Mouse (Mus musculus) forebrain, embryonic 14.5 days (tissue): ENCODE results near the gene Tmem19. TPM values are rescaled to one million over a fixed set of nuclear protein-coding genes. Genes with fewer than 3 reads are reported as not detected.
"Not testable (repeated sequence)": the region's sequence is repeated elsewhere in the genome, so short reads cannot be mapped to it uniquely, and the experiment has no call there.

Experiments used
- ATAC-seq: fragments of 200-750 bp; cut with Nextera tagmentation; 2 replicates; pipeline ENCODE4 v1.8.0; 2017; ENCODE audit warnings: mild to moderate bottlenecking, moderate library complexity
- DNase-seq: peaks from one replicate; pipeline ENCODE4 v3.0.0-alpha.2; 2015; ENCODE audit warnings: low spot score
- H3K27ac ChIP-seq: fragments of 300-500 bp; sonication (generic); 2 replicates; pipeline ENCODE4 v1.5.1; 2014; ENCODE audit warnings: low read depth, mild to moderate bottlenecking, control low read depth, low read length, moderate library complexity
- H3K27me3 ChIP-seq: fragments of 300-500 bp; sonication (generic); replicated peaks from 2 replicates; pipeline ENCODE4 v1.6.1; 2014; ENCODE audit warnings: low read length, control low read depth, mixed read lengths; ENCODE audit not compliant: control insufficient read depth, insufficient read depth
- H3K36me3 ChIP-seq: fragments of 300-500 bp; sonication (generic); 2 replicates; pipeline ENCODE4 v1.6.1; 2014; ENCODE audit warnings: low read length, control low read depth; ENCODE audit not compliant: control insufficient read depth, insufficient read depth
- H3K4me1 ChIP-seq: fragments of 300-500 bp; sonication (generic); 2 replicates; pipeline ENCODE4 v1.6.1; 2014; ENCODE audit warnings: antibody characterized with exemption, low read length, control low read depth; ENCODE audit not compliant: control insufficient read depth, insufficient read depth
- H3K4me2 ChIP-seq: fragments of 300-500 bp; sonication (generic); 2 replicates; pipeline ENCODE4 v1.6.1; 2014; ENCODE audit warnings: mild to moderate bottlenecking, control low read depth, low read length
- H3K4me3 ChIP-seq: fragments of 300-500 bp; sonication (generic); 2 replicates; pipeline ENCODE4 v1.5.1; 2014; ENCODE audit warnings: low read depth, low read length, control low read depth
- H3K9ac ChIP-seq: fragments of 300-500 bp; sonication (generic); 2 replicates; pipeline ENCODE4 v1.6.1; 2014; ENCODE audit warnings: mild to moderate bottlenecking, low read length, control low read depth, moderate library complexity
- H3K9me3 ChIP-seq: fragments of 300-500 bp; sonication (generic); replicated peaks from 2 replicates; pipeline ENCODE4 v1.6.1; 2016; ENCODE audit warnings: low read length, control low read depth, mixed read lengths; ENCODE audit not compliant: control insufficient read depth
- whole genome bisulfite sequencing: fragments of 180-500 bp; shearing (Covaris S2); extraction: QIAGEN DNeasy Blood & Tissue Kit; methylation state at CpG from one replicate; pipeline ENCODE4 v1.1.7; 2014; 5-methylcytosine and 5-hydroxymethylcytosine counted together
- polyA plus RNA-seq: library from polyadenylated mRNA; unstranded; fragments of >200 nt; fragmentation: Nextera tagmentation; extraction: Ambion mirVana; gene quantifications from 2 replicates; pipeline ENCODE4 v1.2.1, GENCODE M21; 2014

Tmem19 gene
- polyA plus RNA-seq, 1 experiment from 2014 or later = 43.6 TPM

DNA sequence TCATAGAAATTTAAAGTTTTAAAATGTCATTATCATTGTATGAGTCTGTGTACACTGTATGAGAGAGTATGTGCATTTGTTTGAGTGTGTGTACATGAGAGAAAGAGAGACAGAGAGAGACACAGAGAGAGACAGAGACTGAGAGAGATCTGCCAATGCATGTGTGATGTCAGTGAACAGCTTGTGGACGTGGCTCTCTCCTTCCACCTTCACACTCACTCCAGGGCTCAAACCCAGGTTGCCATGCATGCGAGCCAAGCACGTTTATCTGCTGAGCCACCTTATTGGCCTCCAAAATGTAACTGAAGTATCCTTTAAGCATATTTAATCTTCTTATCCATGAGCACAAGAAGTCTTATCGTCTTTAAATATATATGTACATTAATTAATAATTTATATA, 25.4 kb downstream of the Tmem19 start:
- no peaks in the 10 kb centered on the region for H3K9me3 ChIP-seq
- 92% methylated on average over 4 of the region's 4 CpGs for WGBS
- peaks cover 23% of the 10 kb centered on the region for H3K36me3 ChIP-seq
- ATAC-seq = no peak
- no peak overlapping the region for H3K4me3 ChIP-seq
- no peaks in the 10 kb centered on the region for H3K4me1 ChIP-seq
- no peak overlapping the region for H3K4me2 ChIP-seq
- no peak overlapping the region for H3K9ac ChIP-seq
- DNase-seq = no peak
- H3K27ac ChIP-seq = no peak overlapping the region
- no peaks in the 10 kb centered on the region for H3K27me3 ChIP-seq

DNA sequence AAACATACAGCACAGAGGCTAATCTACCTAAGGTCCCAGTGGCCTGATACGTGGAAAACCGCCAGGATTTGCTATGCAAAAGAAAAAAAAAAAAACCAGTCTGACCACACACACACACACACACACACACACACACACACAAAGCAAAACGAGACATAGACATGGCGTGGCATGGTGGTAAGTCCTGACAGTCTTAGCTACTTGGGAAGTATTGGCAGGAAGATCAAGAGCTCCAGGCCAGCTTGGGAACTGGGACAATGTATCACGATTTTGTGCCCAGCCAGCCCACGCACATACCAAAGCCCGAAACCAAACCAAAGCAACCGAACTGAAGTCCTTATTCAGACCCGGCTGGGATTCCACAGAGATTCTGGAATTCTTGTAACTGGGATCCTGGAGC, 28.8 kb downstream of the Tmem19 start:
- 80% methylated on average over 9 of the region's 9 CpGs for WGBS
- Histone ChIP-seq H3K27ac (no peak overlapping the region), H3K4me2 (no peak overlapping the region), H3K4me1 (no peaks in the 10 kb centered on the region), H3K4me3 (no peak overlapping the region), H3K36me3 (0 out of 2 replicates have a peak, but pooled peaks cover under 1% of the 10 kb centered on the region), H3K9ac (no peak overlapping the region), H3K9me3 (no peaks in the 10 kb centered on the region), H3K27me3 (no peaks in the 10 kb centered on the region)
- no peak for ATAC-seq
- DNase-seq = no peak

DNA sequence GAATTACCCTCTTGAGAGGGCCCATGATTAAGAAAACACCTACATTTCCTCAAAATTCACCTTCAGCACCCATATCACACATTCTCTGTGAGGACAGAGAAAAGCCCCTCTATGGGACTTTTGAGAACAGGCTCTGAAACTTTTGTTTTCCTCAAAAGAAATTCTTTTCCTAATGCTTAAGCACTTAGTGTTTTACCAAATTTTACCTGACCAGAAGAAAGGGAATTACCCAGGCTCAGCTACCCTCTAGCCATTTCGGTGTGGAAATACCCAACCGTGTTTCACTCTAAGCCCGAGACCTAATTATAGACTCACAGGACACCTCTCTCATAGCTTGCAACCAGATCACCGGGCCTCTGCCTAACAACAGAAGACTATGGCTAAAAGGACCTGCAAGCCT, 29.3 kb downstream of the Tmem19 start:
- H3K27me3 ChIP-seq = no peaks in the 10 kb centered on the region
- no peak for ATAC-seq
- H3K9me3 ChIP-seq = no peaks in the 10 kb centered on the region
- DNase-seq = no peak
- H3K9ac ChIP-seq = no peak overlapping the region
- H3K27ac ChIP-seq = no peak overlapping the region
- WGBS = 85% methylated on average over 4 of the region's 4 CpGs
- H3K4me1 ChIP-seq = no peaks in the 10 kb centered on the region
- H3K36me3 ChIP-seq = no peaks in the 10 kb centered on the region
- H3K4me2 ChIP-seq = no peak overlapping the region
- H3K4me3 ChIP-seq = no peak overlapping the region

DNA sequence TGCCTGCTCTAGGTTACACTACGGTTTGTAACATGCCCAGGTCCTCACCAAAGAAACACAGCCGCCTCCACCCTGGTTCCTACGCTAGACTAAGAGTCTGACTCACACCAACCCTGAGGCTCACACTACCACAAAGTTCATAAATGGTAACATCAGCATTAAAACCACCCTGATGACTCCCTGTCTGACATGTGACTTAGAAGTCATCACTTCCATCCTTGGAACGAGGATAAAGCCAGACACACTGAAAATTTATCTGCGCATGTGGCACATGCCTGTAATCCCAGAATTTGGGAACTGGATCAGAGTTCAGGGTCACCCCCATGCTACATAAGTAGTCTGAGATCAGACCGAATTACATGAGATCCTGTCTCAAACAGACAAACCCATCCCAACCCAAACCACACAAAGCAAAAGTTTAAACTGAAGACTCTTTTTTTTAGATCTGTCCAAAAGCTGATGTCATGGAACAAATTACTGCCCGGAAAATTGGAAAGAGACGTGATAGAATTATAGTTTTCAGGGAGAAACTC, 29.8 kb downstream of the Tmem19 start:
- WGBS = 90% methylated on average over 8 of the region's 8 CpGs
- H3K4me3 ChIP-seq = no peak overlapping the region
- no peak overlapping the region for H3K9ac ChIP-seq
- H3K4me2 ChIP-seq = no peak overlapping the region
- H3K9me3 ChIP-seq = no peaks in the 10 kb centered on the region
- ATAC-seq = no peak
- no peaks in the 10 kb centered on the region for H3K27me3 ChIP-seq
- H3K36me3 ChIP-seq = no peaks in the 10 kb centered on the region
- no peak for DNase-seq
- no peaks in the 10 kb centered on the region for H3K4me1 ChIP-seq
- H3K27ac ChIP-seq = no peak overlapping the region

DNA sequence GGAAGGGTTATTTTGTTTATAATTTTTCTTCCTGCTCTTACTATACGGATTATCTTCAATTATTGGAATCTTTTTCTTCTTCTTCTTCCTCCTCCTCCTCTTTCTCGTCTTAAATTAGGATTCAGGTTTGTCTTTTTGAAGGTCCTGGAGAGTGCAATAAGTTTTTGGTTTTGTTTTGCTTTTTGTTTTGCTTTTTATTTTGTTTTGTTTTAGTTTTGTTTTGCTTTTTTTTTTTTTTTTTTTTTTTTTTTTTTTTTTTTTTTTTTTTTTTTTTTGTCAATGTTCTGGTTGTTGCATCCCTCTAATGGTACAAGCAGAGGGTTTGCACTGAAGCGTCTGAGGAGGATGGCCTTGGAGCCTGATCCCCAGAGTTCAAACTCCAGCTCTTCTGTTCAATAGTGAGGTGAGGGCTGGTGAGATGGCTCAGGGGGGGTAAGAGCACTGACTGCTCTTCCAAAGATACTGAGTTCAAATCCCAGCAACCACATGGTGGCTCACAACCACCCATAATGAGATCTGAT, 33.2 kb downstream of the Tmem19 start:
- ATAC-seq = no peak
- H3K4me3 ChIP-seq = no peak overlapping the region
- no peaks in the 10 kb centered on the region for H3K9me3 ChIP-seq
- 77% methylated on average over 3 of the region's 3 CpGs for WGBS
- no peaks in the 10 kb centered on the region for H3K27me3 ChIP-seq
- no peak overlapping the region for H3K9ac ChIP-seq
- H3K4me1 ChIP-seq = no peaks in the 10 kb centered on the region
- no peak for DNase-seq
- H3K27ac ChIP-seq = no peak overlapping the region
- H3K4me2 ChIP-seq = no peak overlapping the region
- H3K36me3 ChIP-seq = no peaks in the 10 kb centered on the region

DNA sequence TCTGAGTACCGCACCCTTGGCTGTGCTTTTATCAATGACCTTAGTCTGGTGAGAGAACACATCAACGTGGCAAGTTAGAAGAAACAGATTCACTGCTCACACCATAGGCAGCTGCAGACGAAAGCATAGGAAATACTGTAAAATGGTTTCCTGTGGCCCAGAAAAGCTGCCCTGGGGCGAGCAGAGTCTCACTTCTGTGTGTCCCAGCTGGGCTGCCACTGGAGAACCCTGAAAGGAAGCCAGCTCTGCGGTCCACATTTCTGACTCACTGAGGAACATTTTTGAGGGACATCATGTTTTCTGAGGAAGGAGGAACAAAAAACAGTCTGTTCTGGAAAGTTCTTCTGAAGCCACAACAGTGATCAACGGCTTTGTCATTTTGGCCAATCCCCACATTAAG, 33.8 kb downstream of the Tmem19 start:
- Histone ChIP-seq H3K4me2 (no peak overlapping the region), H3K4me3 (no peak overlapping the region), H3K9me3 (no peaks in the 10 kb centered on the region), H3K36me3 (no peaks in the 10 kb centered on the region), H3K27me3 (no peaks in the 10 kb centered on the region), H3K27ac (no peak overlapping the region), H3K9ac (no peak overlapping the region), H3K4me1 (no peaks in the 10 kb centered on the region)
- ATAC-seq (no peak), DNase-seq (no peak)
- 84% methylated on average over 6 of the region's 6 CpGs for WGBS

DNA sequence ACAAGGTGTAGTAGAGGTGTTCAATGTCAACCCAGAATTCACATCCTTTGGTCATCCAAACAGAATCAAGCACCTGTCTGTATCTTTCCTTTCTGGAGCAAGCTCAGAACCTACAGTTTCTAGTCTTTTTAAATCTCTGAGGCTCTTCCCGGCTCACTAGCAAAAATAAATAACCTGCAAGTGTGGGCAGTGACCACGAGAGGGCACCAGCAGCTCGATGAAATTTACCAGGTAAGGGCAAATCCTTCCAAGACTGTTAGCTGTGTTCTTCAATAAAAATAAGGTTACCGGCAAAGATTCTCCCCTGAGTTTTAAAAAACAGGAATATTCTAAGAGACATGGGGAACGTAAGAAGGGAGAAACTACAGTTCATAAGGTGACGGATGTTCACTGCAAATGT, 39.0 kb downstream of the Tmem19 start:
- H3K9ac ChIP-seq = no peak overlapping the region
- ATAC-seq = peak; percentile 46; the same call in 1 of the 2 replicates
- DNase-seq = peak; percentile 86
- H3K4me3 ChIP-seq = no peak overlapping the region
- 10% methylated on average over 6 of the region's 6 CpGs for WGBS
- 0 out of 2 replicates have a peak, but pooled peaks cover 4% of the 10 kb centered on the region for H3K27me3 ChIP-seq
- no peak overlapping the region for H3K4me2 ChIP-seq
- H3K9me3 ChIP-seq = no peaks in the 10 kb centered on the region
- no peaks in the 10 kb centered on the region for H3K4me1 ChIP-seq
- H3K27ac ChIP-seq = no peak overlapping the region
- no peaks in the 10 kb centered on the region for H3K36me3 ChIP-seq

DNA sequence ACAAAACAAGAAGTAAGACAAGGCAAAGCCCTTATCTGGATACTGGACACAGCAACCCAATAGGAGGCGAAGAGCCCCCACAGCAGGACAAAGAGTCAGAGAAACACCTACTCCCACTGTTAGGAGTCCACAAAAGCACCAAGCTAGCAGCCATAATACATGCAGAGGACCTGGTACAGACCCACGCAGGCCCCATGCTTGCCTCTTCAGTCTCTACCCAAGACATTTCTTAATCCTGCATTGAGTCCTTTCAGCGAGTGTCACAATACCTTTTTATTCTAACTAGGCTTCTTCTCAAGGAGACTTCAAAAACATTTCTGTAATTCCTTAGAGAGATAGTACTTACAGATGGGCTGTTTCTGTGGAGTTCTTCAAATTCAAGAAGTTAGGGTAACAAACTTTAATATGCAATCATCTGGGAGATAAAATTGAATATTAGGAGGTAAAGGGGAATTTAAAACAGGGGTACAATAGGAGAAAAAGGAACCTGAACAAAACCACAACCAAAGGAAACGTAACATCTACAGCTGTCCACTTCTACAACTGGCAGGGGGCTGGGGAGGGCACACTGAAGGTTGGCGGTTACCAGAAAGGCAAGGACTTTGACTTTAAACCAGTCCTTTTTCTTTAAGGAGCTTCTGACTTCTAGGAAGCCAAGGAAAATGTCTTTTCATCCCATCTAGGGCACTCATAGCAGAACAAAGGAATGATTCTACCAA, 40.8 kb downstream of the Tmem19 start:
- no peaks in the 10 kb centered on the region for H3K36me3 ChIP-seq
- WGBS = 61% methylated on average over 5 of the region's 5 CpGs

DNA sequence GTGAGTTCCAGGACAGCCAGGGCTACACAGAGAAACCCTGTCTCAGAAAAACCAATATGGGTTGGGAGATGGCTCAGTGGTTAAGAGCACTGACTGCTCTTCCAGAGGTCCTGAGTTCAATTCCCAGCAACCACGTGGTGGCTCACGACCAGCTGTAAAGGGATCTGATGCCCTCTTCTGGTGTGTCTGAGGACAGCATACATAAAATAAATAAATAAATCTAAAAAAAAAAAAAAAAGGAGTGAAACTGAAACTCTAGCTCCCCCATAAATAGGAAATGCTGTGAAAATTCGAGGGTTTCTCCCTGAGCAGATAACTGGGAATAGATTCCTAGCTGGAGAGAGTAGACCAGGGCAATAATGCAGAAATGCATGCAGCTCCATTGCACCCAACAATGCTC, 43.9 kb downstream of the Tmem19 start:
- 67% methylated on average over 3 of the region's 3 CpGs for WGBS
- DNase-seq, H3K9ac ChIP-seq, H3K4me3 ChIP-seq, H3K27ac ChIP-seq, H3K4me1 ChIP-seq, H3K27me3 ChIP-seq, H3K36me3 ChIP-seq, H3K9me3 ChIP-seq, H3K4me2 ChIP-seq, ATAC-seq: not testable (repeated sequence)

More for the DNA sequence above, 40.8 kb downstream of the Tmem19 start:
- no peak overlapping the region for H3K4me3 ChIP-seq
- H3K4me1 ChIP-seq = no peaks in the 10 kb centered on the region
- ATAC-seq (no peak), DNase-seq (no peak)
- H3K27me3 ChIP-seq = 0 out of 2 replicates have a peak, but pooled peaks cover 4% of the 10 kb centered on the region
- no peak overlapping the region for H3K4me2 ChIP-seq
- no peaks in the 10 kb centered on the region for H3K9me3 ChIP-seq
- no peak overlapping the region for H3K9ac ChIP-seq
- no peak overlapping the region for H3K27ac ChIP-seq
